Mouse (Mus musculus) ES-E14 (cell line): ENCODE measurements around the gene Zcchc2.

Experiments
- CHD2 ChIP-seq: IDR thresholded peaks from 2 replicates; pipeline ENCODE4 v1.6.1; 2014; ENCODE audit warnings: mild to moderate bottlenecking, low read depth, low read length, inconsistent platforms
- ZC3H11A ChIP-seq: IDR thresholded peaks from 2 replicates; pipeline ENCODE4 v1.6.1; 2012; ENCODE audit warnings: low read depth, mild to moderate bottlenecking, inconsistent platforms, low read length, borderline replicate concordance

DNA sequence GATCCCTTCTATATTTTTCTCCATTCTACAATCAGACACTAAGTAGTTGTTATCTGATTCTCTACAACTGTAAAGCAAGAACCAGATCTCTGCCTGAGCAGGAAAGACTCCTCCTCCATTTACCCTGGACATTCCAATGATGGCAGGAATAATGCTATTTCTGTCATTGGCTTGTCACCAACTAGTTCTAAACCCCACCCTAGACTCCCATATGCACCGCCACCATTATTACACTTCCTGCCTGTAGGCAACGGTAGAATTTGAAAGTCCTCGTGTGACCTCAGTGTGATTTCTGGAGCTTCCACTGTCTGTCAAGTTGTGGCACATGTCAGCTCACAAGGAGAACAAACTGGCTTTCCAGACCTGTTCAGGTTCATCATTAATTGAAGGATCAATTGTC is 74.1 kb downstream of the Zcchc2 start:
- TF ChIP-seq ZC3H11A (no peak), CHD2 (no peak)
